Mouse (Mus musculus) left cerebral cortex, postnatal 14 days (tissue): ENCODE measurements around the gene Stap2. TPM values are rescaled to one million over a fixed set of nuclear protein-coding genes. Genes with fewer than 3 reads are reported as not detected.
A peak's percentile ranks its signal among the peaks of the same experiment; 100 is the strongest.

Source experiments
- DNase-seq, 2 experiments: peaks; one replicate each; pipeline ENCODE4 v3.0.0; 2021 to 2022; ENCODE audit warnings: low spot score in 2 of 2, mixed read lengths in 1 of 2
- intact Hi-C: fragments of 180-260 bp; cut with DNase I; formaldehyde crosslinking; loops from one replicate; pipeline ENCODE4 v1.15.1; 2025
- total RNA-seq, 2 experiments: library from RNA; stranded (reverse); gene quantifications; 2 replicates each; pipeline ENCODE4 v1.2.3; 2021

Stap2 gene
- total RNA-seq, 2 experiments from 2014 or later = 4.4 to 4.7 TPM

DNA sequence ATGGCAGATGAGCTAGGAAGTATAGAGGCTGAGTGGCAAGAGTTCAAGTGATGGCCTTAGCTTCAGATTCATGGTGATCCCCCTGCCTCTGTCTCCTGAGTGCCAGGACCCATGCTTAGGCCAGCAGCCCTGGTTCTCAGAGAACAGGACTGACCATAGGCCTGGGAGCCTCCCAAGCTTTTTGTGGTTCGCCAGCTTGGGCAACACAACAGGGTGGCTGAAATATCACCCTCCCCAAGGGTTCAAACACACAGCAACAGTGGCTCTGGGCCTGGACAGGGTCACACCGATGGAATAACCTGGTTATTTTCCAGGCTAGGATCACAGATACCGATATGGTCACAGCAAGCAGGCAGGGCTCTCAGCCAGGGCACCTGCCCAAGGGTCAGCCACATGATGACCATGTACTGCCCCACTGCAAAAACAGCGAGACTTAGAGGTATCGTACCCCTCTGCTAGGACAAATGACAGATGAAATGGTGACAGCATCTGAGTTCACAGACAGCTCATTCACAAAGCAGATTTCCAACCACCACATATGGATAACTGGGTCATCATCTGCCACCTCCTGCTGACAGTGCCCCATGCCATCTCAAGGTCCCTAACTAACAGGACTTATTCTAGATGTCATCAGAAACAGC is 22.5 kb upstream of the Stap2 start:
- no peak for DNase-seq
- intact Hi-C loops = no loop called here

GRCm38 (mm10) chr17:56026881-56027280 is 21.5 kb upstream of the Stap2 start:
- DNase-seq = no peak
- intact Hi-C loops = no loop called here

GRCm38 (mm10) chr17:56026303-56026702 is 20.9 kb upstream of the Stap2 start:
- no peak for DNase-seq
- intact Hi-C loops = no loop called here

GRCm38 (mm10) chr17:56024931-56025330 is 19.5 kb upstream of the Stap2 start:
- intact Hi-C loops = no loop called here
- DNase-seq = no peak

- no peak for DNase-seq
- intact Hi-C loops = no loop called here
Observed at GRCm38 (mm10) chr17:56024476-56024875, 19.1 kb upstream of the Stap2 start.

- intact Hi-C loops = no loop called here
- no peak for DNase-seq
Observed at GRCm38 (mm10) chr17:56023386-56023785, 18.0 kb upstream of the Stap2 start.

DNA sequence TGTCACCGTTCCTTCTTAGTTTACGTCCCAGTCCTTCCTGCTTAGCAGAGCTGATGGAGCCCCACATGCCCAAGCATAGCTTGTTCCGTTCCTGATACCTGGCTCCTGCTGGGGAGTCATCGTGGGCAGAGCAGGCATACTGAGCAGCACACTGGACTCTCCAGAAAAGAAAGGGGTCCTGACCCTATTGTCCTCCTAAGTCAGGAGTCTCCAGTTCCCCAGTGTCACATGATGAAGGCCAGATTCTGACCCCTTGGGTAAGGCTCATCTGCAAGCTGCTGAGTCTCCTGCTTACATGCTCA is 17.6 kb upstream of the Stap2 start:
- DNase-seq = no peak
- intact Hi-C loops = no loop called here

DNA sequence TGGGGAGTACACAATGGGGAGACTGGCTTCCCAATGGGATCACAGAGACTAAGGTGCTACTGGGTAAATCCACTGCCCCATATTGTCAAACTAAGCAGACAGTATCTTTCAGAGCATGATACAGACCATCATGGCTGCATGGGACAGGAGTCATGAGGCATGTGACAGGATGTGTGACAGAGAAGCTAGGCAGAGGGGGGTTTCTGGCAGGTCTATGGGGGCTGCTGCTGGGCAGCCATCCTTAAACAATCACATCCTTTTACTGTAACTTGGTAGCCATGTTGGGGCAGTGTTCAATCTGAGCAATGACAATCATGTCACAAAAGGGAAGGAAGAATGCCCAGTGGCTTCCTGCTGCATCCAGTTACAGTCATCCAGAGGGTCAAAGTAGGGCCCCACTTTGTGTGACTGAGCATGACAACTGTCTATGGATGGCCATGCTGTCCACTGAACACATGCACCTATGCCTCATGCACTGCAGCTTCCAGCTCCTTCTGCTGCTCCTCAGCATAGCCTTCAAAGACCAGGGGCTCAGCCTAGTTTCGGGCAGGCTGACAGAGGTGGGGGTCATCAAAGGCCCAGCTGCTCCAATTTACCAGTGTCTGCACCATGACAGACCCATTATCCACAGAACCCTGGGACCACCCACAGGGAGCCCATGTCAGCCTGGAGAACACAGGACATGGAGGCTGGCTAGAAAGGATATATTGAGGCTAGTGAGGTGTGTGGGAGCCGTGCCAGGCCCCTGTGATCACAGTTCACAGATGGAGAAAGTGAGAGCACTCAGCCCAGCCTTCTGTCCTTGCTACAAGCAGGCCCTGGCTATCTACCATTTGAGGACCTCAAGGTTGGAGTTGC is 17.0 kb upstream of the Stap2 start:
- intact Hi-C loops = no loop called here
- DNase-seq = no peak

GRCm38 (mm10) chr17:56021161-56021910 is 16.0 kb upstream of the Stap2 start:
- DNase-seq = peak; percentile 63 to 71
- intact Hi-C loops = no loop called here

- intact Hi-C loops = no loop called here
- no peak for DNase-seq
Observed at GRCm38 (mm10) chr17:56020400-56021084, 15.2 kb upstream of the Stap2 start.

- DNase-seq = peak; percentile 68 to 79
- intact Hi-C loops = no loop called here
Observed at GRCm38 (mm10) chr17:56018347-56019131, 13.2 kb upstream of the Stap2 start.

DNA sequence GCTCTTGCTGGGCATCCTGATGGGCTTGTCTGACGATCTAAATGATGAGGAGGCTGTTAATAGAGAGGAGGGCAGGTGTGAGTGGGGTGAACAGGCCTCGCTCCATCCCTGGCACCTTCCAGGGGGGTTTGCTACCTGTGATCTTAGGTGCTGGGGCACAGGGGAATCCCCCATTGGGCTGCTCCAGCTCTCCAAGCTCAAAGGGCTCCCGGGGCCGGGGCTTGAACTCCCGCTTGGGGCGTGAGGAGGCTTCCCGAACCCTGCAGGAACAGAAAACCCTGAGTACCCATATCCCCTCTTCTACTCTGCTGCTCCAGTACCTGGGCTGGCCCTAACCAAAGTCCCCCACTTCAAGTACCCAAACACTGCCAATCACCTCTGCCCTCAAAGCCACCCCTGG is 12.5 kb upstream of the Stap2 start:
- intact Hi-C loops = no loop called here
- no peak for DNase-seq

- no peak for DNase-seq
- intact Hi-C loops = no loop called here
Observed at GRCm38 (mm10) chr17:56016793-56017785, 11.7 kb upstream of the Stap2 start.

DNA sequence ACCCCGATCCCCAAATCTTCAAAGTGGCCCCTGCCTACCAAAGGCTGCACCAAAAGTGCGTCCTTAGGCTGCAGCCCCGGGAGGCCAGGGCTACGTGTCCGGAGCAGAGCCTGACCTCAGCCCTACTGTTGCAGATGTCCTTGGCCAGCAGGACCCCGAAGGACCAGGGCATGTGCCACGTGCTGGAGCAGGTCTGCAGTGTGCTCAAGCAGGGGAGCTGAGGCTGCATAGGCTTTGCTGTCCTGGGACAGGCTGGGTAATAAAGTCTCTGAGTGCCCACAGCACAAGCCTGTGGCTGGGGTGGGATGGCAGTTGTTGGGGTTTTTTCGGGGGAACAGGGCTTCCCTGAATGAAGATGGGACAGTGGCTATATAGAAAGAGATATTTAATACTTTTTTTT is 11.0 kb upstream of the Stap2 start:
- no peak for DNase-seq
- intact Hi-C loops = no loop called here

DNA sequence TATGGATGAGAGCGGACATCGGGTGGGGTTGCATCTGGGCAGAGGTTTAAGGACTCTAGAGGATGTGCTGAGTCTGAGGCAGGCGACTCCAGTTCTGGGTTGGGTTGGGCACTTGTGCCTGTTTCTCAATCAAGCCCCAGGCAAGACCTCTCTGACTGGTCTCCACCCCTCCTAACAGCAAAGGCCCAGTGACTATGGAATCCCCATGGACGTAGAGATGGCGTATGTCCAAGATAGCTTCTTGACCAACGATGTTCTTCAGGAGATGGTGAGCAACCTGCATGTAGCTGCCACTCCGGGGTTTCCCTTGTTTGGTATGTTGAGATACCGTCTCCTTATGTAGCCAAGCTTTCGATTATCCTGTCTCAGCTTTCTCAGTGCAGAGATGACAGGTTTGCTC is 9.9 kb upstream of the Stap2 start:
- intact Hi-C loops = no loop called here
- no peak for DNase-seq

DNA sequence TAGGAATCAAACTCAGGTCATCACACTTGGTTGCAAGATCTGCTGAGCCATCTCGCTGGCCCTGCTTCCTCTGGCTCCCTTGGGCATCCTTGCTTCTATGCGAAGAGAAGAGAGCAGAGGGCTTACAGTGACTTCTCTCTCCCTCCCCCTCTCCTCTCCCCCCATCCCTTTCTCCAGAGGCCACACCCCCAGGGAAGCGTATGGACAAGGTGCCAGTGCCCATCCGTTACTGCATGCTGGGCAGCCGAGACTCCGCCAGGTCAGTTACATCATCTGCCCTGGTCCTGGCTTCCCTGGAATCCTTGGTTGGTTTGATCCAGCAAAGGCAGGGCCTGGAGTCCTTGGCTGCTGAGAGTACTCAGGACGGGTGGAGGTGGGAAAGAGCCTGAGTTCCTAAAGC is 6.1 kb upstream of the Stap2 start:
- intact Hi-C loops = no loop called here
- no peak for DNase-seq

DNA sequence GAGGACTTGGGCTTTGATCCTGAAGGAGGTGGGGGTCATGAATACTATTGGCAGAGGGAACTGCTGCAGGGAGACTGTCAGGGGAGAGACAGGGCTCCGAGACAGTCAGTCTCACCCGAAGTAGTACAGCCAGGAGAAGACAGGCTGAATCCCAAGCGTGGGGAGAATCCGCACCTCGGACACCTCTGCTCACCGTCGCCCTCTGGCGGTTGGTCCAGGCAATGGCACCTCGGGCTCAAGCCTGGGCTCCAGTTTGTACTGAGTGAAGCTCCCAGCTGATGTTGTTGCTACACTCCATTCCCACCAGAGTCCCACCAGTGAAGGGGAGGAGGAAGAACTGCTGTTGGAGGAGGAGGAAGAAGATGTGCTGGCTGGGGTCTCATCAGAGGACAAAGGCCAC is 5.3 kb upstream of the Stap2 start:
- DNase-seq = peak; percentile 77 to 78
- intact Hi-C loops = no loop called here

GRCm38 (mm10) chr17:56010255-56010654 is 4.9 kb upstream of the Stap2 start:
- no peak for DNase-seq
- intact Hi-C loops = no loop called here
